Mouse (Mus musculus) small intestine, adult 2 months (tissue): ENCODE measurements around the gene Cxcl9.

ENCODE experiments used
- CTCF ChIP-seq: fragments of 200-500 bp; IDR thresholded peaks from 2 replicates; pipeline ENCODE4 v1.5.1; 2012; ENCODE audit warnings: low read depth, mild to moderate bottlenecking, control low read depth, inconsistent platforms, low read length, moderate library complexity, mixed read lengths; ENCODE audit not compliant: insufficient replicate concordance, insufficient read length; ENCODE audit errors: extremely low read depth
- POLR2A ChIP-seq: fragments of 200-500 bp; IDR thresholded peaks from 2 replicates; pipeline ENCODE4 v1.6.1; 2012; ENCODE audit warnings: low read depth, mild to moderate bottlenecking, control low read depth, inconsistent platforms, low read length, moderate library complexity

- no peak for TF ChIP-seq POLR2A
- no peak for TF ChIP-seq CTCF
These were observed 4.5 kb upstream of the Cxcl9 start for GRCm38 (mm10) chr5:92332359-92332840.
